27 mouse cellular contexts compared by ENCODE assay signal in genomic region chr2:92475711-92476110, GRCm38 (mm10).
"Had no signal": no experiment of that assay in that cellular context is flagged by ENCODE, and none has a peak within 500 bp of the region (broad histone marks: within the 10 kb centered on the region; RNA-seq: fewer than 3 reads in every experiment).

No protein-coding gene starts in this region.

- H3K27ac ChIP-seq: heart, adult 2 months; heart, embryonic 13.5 days; heart, embryonic 15.5 days; hindbrain, embryonic 13.5 days; hindbrain, embryonic 15.5 days; hindbrain, postnatal 0 days; kidney, embryonic 15.5 days; kidney, postnatal 0 days; left cerebral cortex, adult 2 months; limb, embryonic 10.5 days; limb, embryonic 12.5 days; liver, embryonic 13.5 days; liver, embryonic 15.5 days had no signal

- H3K36me3 ChIP-seq: heart, embryonic 13.5 days; heart, embryonic 15.5 days; hindbrain, embryonic 13.5 days; hindbrain, embryonic 15.5 days; kidney, embryonic 15.5 days; limb, embryonic 10.5 days; limb, embryonic 12.5 days; liver, embryonic 13.5 days; liver, embryonic 15.5 days had no signal

- H3K4me1 ChIP-seq: hindbrain, embryonic 13.5 days; hindbrain, embryonic 15.5 days; limb, embryonic 10.5 days; liver, embryonic 15.5 days had no signal

- ATAC-seq: hindbrain, postnatal 0 days; intestine, embryonic 16.5 days had no signal

- H3K9me3 ChIP-seq: heart, embryonic 15.5 days; hindbrain, embryonic 13.5 days; hindbrain, embryonic 15.5 days; kidney, embryonic 15.5 days; limb, embryonic 10.5 days; limb, embryonic 12.5 days; liver, embryonic 13.5 days; liver, embryonic 15.5 days had no signal

- H3K4me2 ChIP-seq: heart, embryonic 11.5 days; heart, embryonic 13.5 days; heart, embryonic 15.5 days; hindbrain, embryonic 13.5 days; hindbrain, embryonic 15.5 days; kidney, embryonic 15.5 days; limb, embryonic 12.5 days; liver, embryonic 11.5 days; liver, embryonic 13.5 days; liver, embryonic 15.5 days had no signal

- H3K27me3 ChIP-seq: heart, embryonic 13.5 days; heart, embryonic 15.5 days; hindbrain, embryonic 13.5 days; hindbrain, embryonic 15.5 days; kidney, embryonic 15.5 days; limb, embryonic 12.5 days; liver, embryonic 13.5 days; liver, embryonic 15.5 days had no signal

- H3K9ac ChIP-seq: heart, embryonic 13.5 days; heart, embryonic 15.5 days; hindbrain, embryonic 13.5 days; hindbrain, embryonic 15.5 days; kidney, embryonic 15.5 days; limb, embryonic 12.5 days; liver, embryonic 13.5 days; liver, embryonic 15.5 days had no signal

- DNase-seq: gastrocnemius, postnatal 14 days; gastrocnemius, postnatal 36 days; heart, adult 11 months; heart, adult 2 months; heart, postnatal 14 days; heart, postnatal 36 days; kidney, adult 11 months; kidney, adult 2 months; kidney, adult 9 months; kidney, postnatal 14 days; kidney, postnatal 36 days; liver; liver, embryonic 13.5 days had no signal

- H3K4me3 ChIP-seq: heart, adult 2 months; heart, embryonic 13.5 days; heart, embryonic 15.5 days; hindbrain, embryonic 13.5 days; hindbrain, embryonic 15.5 days; kidney, embryonic 15.5 days; left cerebral cortex, adult 2 months; limb, embryonic 10.5 days; limb, embryonic 12.5 days; liver, embryonic 13.5 days; liver, embryonic 15.5 days had no signal
